Mouse (Mus musculus) thymus, postnatal 0 days (tissue): ENCODE measurements around the gene Foxp3. TPM values are rescaled to one million over a fixed set of nuclear protein-coding genes. Genes with fewer than 3 reads are reported as not detected.

Experiments used
- DNase-seq: peaks from one replicate; pipeline ENCODE4 v3.0.0-alpha.2; 2015; ENCODE audit warnings: low spot score
- polyA plus RNA-seq: library from polyadenylated mRNA; unstranded; fragments of >200 nt; fragmentation: Nextera tagmentation; extraction: Ambion mirVana; gene quantifications from 2 replicates; pipeline ENCODE4 v1.2.1, GENCODE M21; 2015

Foxp3 gene
- polyA plus RNA-seq = 0.10 and 0.44 TPM in 2 replicates

- no peak for DNase-seq
These were observed at the start of gene Foxp3 for GRCm38 (mm10) chrX:7573176-7574086. Gene Foxp3 (plus strand): TSS chrX:7573644.

DNA sequence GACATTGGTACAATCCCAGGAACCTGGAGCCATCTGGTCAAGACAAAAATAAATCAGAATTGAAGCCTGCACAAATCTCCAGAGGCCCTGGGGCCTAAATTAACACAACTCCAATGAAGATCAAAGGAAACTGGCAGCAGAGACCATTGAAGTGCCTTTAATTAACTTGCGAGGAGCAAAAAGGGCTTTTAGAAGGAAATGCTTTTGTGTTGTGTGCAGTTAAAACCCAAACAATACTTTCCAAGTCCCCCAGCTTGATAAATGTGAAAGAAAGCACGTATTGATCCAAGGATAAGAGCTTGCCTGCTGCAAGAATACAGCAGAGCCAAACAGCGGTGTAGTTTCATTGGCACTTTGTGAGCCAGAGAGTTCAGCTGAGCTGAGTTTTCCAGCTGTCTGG lies 48.5 kb upstream of the Foxp3 start:
- DNase-seq = no peak

DNA sequence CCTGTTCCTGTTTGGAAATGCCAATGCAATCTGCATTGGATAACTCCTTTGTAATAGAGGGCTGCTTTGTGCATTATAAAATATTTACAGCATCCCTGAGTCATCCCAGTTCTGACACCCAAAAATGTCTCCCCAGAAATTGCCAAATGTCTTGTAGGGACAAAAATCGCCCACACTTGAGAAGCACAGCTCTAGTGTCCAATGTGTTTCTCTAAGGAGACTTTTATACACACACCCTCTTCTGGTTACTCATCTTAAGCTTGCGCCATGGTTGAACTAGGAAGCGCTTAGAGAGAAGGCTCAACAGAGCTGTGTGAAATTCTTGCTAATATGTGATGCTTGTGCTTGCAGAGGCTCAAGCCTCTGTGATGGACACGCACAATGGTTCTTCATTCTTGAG lies 20.0 kb upstream of the Foxp3 start:
- DNase-seq = no peak

DNA sequence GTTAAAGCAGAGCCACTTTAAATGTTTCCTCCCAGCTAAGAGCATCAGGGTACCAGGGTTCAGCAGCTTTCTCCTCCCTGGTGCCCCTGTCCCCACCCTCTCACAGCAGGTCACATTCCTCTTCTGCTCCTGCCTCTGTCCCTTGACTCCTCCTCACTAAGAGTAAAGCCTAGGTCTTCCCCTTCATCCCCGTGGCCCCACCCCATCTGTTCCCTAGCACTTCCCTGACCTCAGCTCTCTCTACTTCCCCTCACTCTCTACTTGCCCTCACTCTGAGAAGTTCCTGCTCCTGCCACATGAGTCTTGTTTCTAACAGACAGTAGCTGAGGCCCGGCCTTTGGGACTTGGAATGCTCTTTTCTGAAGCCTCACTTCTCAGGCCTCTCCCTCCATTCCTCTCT lies 10.4 kb upstream of the Foxp3 start:
- DNase-seq = no peak

DNA sequence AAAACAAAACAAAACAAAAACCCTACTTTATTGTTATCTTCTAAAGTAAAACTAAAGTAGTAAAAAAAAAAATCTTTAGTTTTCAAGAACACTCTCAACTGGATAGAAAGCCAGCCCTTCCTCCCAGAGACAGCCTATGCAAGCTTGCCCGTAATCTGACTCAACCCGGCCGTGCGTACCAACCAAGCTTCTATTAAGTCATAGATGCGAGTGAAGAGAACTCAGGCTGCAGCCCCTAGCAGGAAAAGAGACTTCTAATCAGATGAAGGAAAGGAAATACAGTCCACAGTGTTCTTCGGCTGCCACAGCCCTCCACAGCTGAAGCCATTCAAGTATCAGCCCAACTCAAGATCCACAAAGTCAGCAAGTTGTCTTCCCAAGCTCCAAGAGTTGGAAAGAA lies 7.1 kb upstream of the Foxp3 start:
- DNase-seq = peak; percentile 3

GRCm38 (mm10) chrX:7567491-7567890 lies 6.0 kb upstream of the Foxp3 start:
- no peak for DNase-seq

DNA sequence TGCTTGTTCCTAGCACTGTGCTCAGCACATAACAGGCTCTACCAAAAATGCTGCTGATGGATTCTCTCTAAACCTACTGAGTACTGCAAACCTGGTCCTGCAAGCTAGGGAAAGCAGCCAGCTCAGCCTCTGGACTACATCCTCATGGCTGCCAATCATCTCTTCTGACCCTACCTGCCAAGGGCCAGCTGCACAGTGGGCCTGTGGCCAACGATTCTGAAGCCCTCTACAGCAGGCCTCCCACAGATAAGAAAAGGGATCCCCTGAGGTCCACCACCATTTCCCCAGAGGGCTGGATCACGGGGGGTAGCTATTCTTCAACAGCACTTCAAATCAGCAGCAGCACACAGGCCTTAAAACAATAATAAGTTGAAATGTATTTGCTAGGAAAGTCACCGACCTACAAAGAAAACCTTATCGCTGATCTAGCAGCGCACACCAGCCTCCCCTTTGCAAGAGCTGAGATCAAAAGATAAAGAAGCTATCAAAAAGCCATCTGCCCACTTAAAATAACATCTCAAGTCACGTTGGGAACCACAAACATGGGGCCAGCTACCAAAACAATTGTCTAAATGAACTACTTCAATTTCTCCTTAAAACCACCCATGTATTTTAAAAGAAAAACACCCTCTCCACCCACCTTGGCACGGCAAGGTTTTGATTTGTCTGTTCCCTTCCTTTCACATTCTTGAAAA lies 2.8 kb upstream of the Foxp3 start:
- DNase-seq = peak; percentile 7

DNA sequence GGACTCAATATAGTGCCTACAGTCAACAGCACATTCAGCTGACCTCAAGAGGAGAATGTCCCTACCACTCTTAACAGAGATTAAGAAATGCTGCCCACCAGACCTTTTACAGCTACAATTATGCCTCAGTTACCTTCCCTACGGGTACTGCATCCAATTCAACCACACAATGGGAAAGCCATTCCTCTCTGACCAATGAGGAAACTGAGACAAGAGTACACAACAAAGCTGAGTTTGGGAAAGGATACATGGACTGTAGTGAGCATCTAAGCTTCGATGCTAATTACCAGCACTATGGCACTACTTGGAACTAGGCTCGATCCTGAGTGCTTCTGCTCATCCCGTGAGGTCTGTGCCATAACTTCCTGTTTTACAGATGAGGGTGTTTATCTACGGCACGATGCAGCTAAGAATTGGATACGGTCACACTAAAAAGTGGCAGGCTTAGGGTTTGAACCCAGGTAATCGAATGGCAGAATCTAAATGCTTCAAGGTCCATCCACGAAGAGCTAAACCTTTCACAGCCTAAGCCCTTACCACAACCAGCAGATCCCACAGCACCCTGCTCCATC lies 1.8 kb upstream of the Foxp3 start:
- no peak for DNase-seq

GRCm38 (mm10) chrX:7572466-7572865 lies 978 bp upstream of the Foxp3 start:
- DNase-seq = peak; percentile 31

- DNase-seq = peak; percentile 91
These were observed 842 bp downstream of the Foxp3 start, which contains the start of gene Ppp1r3f for GRCm38 (mm10) chrX:7574087-7574884. Gene Ppp1r3f (minus strand): TSS chrX:7574283.

DNA sequence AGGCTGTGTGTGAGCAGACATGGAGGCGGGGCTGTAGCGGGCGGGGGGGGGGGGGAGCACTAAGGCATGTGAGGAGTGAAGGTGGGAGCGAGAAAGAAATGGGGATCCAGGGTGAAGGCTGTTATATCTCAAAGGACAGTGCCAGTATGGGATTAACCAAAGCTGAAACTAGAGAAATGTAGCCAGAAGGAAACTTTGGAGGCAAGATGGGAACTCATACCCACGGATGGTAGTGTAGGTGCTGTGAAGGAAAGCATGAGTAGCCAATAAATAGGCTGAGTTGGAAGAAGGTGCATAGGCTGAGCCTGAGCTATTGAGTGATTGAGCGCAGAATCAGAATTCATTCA lies 1.4 kb downstream of the Foxp3 start:
- DNase-seq = no peak

- DNase-seq = no peak
These were observed 7.7 kb downstream of the Foxp3 start for GRCm38 (mm10) chrX:7581151-7581550.

DNA sequence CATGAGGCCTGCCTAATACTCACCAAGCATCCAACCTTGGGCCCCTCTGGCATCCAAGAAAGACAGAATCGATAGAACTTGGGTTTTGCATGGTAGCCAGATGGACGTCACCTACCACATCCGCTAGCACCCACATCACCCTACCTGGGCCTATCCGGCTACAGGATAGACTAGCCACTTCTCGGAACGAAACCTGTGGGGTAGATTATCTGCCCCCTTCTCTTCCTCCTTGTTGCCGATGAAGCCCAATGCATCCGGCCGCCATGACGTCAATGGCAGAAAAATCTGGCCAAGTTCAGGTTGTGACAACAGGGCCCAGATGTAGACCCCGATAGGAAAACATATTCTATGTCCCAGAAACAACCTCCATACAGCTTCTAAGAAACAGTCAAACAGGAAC lies 10.4 kb downstream of the Foxp3 start:
- no peak for DNase-seq

- DNase-seq = peak; percentile 21
These were observed 12.9 kb downstream of the Foxp3 start for GRCm38 (mm10) chrX:7586356-7586755.

DNA sequence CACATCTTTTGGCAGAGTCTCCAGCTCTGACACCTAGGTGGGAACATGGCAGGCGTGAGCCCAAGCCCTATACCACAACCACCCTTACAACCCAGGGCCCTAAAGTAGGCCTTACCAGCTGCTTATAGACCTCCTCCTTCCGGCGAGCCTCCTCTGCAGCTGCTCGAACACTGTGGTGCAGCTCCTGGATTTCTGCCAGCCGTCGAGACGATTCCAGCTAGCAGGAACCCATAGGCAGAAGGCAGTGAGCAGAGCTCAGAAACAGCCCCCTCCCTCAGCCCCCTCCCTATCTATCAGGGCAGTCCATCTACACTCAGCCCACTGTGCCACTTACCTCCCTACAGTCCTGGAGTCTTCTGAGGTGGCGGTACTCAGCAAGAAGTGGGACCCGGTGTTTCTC lies 21.9 kb downstream of the Foxp3 start:
- no peak for DNase-seq

DNA sequence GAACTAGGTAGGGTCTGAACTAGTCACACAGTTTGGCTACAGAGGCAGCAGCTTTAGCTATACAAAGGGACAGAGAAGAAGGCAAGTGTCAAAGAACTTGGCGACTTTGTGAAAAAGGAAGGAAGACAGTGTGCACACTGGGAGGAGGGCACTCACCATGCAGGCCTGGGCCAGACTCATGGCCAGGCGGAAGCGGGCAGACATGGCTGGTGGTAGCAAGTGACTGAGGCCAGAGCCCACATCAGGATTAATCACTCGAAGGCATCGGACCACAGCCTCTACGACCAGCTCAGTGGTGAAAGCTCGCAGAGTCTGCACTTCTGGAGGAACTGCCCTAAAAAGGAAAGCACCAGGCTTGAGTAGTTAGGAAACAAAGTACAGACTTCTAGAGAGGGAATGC lies 30.6 kb downstream of the Foxp3 start:
- DNase-seq = no peak

GRCm38 (mm10) chrX:7604879-7605574 lies 31.6 kb downstream of the Foxp3 start, which contains the start of gene Ccdc22:
Gene Ccdc22 (minus strand): TSS chrX:7605517.
- peak; percentile 76 for DNase-seq

GRCm38 (mm10) chrX:7605575-7605941 lies 32.1 kb downstream of the Foxp3 start:
- no peak for DNase-seq

DNA sequence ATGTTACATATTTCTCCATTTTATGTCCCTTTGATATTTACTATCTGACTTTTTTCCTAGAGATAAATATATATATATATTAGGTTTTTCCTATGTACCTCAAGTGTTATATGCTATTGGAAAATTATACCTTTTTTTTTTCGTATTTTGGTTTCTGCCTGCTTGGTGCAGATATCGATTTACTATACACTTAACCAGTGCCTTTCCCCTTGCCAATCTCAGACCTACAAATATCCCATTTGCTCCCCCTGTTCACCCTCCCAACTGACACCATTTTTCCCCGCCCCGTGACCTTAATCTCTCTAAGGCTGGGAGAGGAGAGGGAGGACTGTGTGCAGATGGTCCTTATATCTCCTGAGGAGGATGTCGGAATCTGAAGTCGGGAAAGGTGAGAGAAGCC lies 33.3 kb downstream of the Foxp3 start, which contains the start of gene Cacna1f:
Cacna1f (plus strand) TSS at position 301 of the 400 bp plus-strand sequence.
- DNase-seq = no peak

DNA sequence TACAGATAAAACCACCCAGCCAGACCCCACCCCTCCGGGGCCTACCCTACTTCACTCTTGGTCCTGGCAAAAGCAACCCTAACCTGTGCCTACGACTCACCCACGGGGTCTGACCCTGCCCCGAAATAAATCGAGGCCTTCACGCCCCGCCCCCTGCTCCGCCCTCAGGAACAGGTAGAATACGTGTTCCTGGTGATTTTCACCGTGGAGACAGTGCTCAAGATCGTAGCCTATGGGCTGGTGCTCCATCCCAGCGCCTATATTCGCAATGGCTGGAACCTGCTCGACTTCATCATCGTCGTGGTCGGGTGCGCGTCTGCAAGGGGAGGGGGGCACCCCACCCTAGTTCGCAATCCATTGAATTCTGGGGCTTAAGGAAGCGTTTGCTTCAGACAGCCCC lies 36.6 kb downstream of the Foxp3 start:
- DNase-seq = no peak
